In the genomic region with DNA sequence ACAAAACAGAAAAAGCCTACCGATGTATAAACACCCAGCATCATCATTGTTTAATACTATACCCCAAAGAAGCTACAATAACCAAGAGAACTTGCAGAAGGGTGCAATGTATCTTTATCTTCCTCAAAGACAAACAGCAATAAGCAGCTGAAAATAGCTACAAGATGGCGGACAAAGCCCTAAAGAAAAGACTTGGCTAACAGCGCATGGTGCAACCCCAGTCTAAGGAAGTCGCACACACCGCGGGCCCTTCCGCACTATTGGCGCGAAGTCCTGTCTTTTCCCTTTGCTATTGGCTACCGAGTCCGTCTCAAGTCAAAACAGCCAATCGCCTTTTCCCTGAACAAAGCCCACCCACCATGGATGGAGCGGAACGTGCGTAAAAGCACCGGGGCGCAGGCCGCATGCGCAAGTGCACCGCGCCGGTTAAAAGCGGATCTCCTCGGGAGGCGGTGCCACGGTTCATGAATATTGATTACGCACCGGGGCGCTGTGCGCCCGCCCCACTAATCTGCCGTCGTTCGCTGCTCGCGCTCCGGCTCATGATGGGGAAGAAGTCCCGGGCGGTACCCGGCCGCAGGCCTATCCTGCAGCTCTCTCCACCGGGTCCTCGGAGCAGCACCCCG, we compare ENCODE assay signal across 8 mouse cellular contexts. TPM values are rescaled to one million over a fixed set of nuclear protein-coding genes. Genes with fewer than 3 reads are reported as not detected.
DNase-seq lines count a peak whose midpoint lies in the region; ATAC-seq and TF ChIP-seq lines count a peak whose summit lies in the region.

A gene (plus strand): TSS at position 318 of the 626 bp plus-strand sequence.

- peak; percentile 81 for TF ChIP-seq POLR2A in bone marrow macrophage, adult 2 months (IDR thresholded peaks at IDR 0.05; ENCODE audit: borderline replicate concordance, low read depth, low read length)
- peak; percentile 73 for TF ChIP-seq POLR2A in embryonic fibroblast, embryonic 13.5 days (IDR thresholded peaks at IDR 0.05; ENCODE audit: low read depth, low read length)

- under 1% methylated on average over 43 of the region's 44 CpGs for WGBS in kidney, embryonic 14.5 days
- WGBS in limb, embryonic 15.5 days = under 1% methylated on average over 43 of the region's 44 CpGs

- H3K36me3 ChIP-seq in kidney, embryonic 14.5 days (ENCODE audit: control insufficient read depth, insufficient read depth, low read length) = peaks cover 19% of the 10 kb centered on the region; the same call in 1 of the 2 replicates
- H3K36me3 ChIP-seq in limb, embryonic 15.5 days = 0 out of 2 replicates have a peak, but pooled peaks cover 10% of the 10 kb centered on the region

- H3K27me3 ChIP-seq in kidney, embryonic 14.5 days (ENCODE audit: control insufficient read depth, insufficient read depth, low read length) = no peaks in the 10 kb centered on the region
- H3K27me3 ChIP-seq in limb, embryonic 15.5 days = no peaks in the 10 kb centered on the region

- DNase-seq in A20 (ENCODE audit: low read depth, low spot score) = peak; percentile 99
- DNase-seq in heart, adult 9 months (ENCODE audit: low spot score in 2 of 2) = peak; percentile 99 to 100
- peak; percentile 97 to 98 for DNase-seq in monocyte, adult 2 months (ENCODE audit: low read depth in 1 of 2, low spot score in 2 of 2)
- DNase-seq in spleen, postnatal 36 days (ENCODE audit: low spot score in 2 of 2) = peak; percentile 99

- peaks cover 23% of the 10 kb centered on the region for H3K4me1 ChIP-seq in bone marrow macrophage, adult 2 months (ENCODE audit: control insufficient read depth, insufficient read depth, low read length)
- H3K4me1 ChIP-seq in embryonic fibroblast, embryonic 13.5 days (ENCODE audit: control insufficient read depth, insufficient read depth, low read length) = peaks cover 3% of the 10 kb centered on the region; the same call in 1 of the 2 replicates
- H3K4me1 ChIP-seq in kidney, embryonic 14.5 days (ENCODE audit: control insufficient read depth, insufficient read depth, low read length) = peaks cover 13% of the 10 kb centered on the region; the same call in 1 of the 2 replicates
- peaks cover 10% of the 10 kb centered on the region for H3K4me1 ChIP-seq in limb, embryonic 15.5 days

- peak within 1 kb of the TSS; percentile 91 for H3K27ac ChIP-seq in bone marrow macrophage, adult 2 months (ENCODE audit: insufficient read depth, low read depth, low read length)
- H3K27ac ChIP-seq in embryonic fibroblast, embryonic 13.5 days (ENCODE audit: insufficient read depth, low read length) = peak within 1 kb of the TSS; percentile 83
- H3K27ac ChIP-seq in kidney, embryonic 14.5 days (ENCODE audit: low read depth, low read length) = peak within 1 kb of the TSS; percentile 97
- H3K27ac ChIP-seq in limb, embryonic 15.5 days = peak within 1 kb of the TSS; percentile 97

- H3K4me3 ChIP-seq in bone marrow macrophage, adult 2 months (ENCODE audit: insufficient read depth, low read length) = peak within 1 kb of the TSS; percentile 97
- peak within 1 kb of the TSS; percentile 96 for H3K4me3 ChIP-seq in embryonic fibroblast, embryonic 13.5 days (ENCODE audit: insufficient read depth, low read length)
- peak within 1 kb of the TSS; percentile 96 for H3K4me3 ChIP-seq in kidney, embryonic 14.5 days (ENCODE audit: low read length)
- peak within 1 kb of the TSS; percentile 97 for H3K4me3 ChIP-seq in limb, embryonic 15.5 days

- H3K9ac ChIP-seq in kidney, embryonic 14.5 days (ENCODE audit: low read depth, low read length) = peak within 1 kb of the TSS; percentile 96
- H3K9ac ChIP-seq in limb, embryonic 15.5 days = peak within 1 kb of the TSS; percentile 99

- peak; percentile 99 for ATAC-seq in kidney, embryonic 14.5 days (ENCODE audit: low FRiP score, low TSS enrichment)
- peak; percentile 99 for ATAC-seq in limb, embryonic 15.5 days (ENCODE audit: insufficient number of reproducible peaks, low FRiP score, low TSS enrichment, low read depth)

- no peaks in the 10 kb centered on the region for H3K9me3 ChIP-seq in kidney, embryonic 14.5 days (ENCODE audit: control insufficient read depth, low read length)
- no peaks in the 10 kb centered on the region for H3K9me3 ChIP-seq in limb, embryonic 15.5 days

- no peak for TF ChIP-seq CTCF in bone marrow macrophage, adult 2 months (IDR thresholded peaks at IDR 0.05; ENCODE audit: low read depth, low read length)
- no peak for TF ChIP-seq CTCF in embryonic fibroblast, embryonic 13.5 days (IDR thresholded peaks at IDR 0.05; ENCODE audit: borderline replicate concordance, insufficient read depth, low read length)

- peak within 1 kb of the TSS; percentile 62 for H3K4me2 ChIP-seq in kidney, embryonic 14.5 days (replicated peaks; ENCODE audit: low read depth, low read length)
- H3K4me2 ChIP-seq in limb, embryonic 15.5 days = peak within 1 kb of the TSS; percentile 53

RNA-seq across cellular contexts. Expression of the gene that starts here (rescaled TPM):
- 112 and 132 TPM in 2 replicates for polyA plus RNA-seq in bone marrow macrophage, adult 2 months (2012; ENCODE audit: insufficient read depth, insufficient read length, missing spikeins)
- 61.9 and 83.1 TPM in 2 replicates for polyA plus RNA-seq in embryonic fibroblast, embryonic 13.5 days (2011; ENCODE audit: insufficient read length, low read depth, missing spikeins)
- polyA plus RNA-seq in kidney, embryonic 14.5 days (2014; fragmentation: Nextera tagmentation; extraction: Ambion mirVana) = 82.6 and 118 TPM in 2 replicates
- polyA plus RNA-seq in limb, embryonic 15.5 days (2015; fragmentation: Nextera tagmentation; extraction: Ambion mirVana) = 84.5 and 85.0 TPM in 2 replicates

Comparison
In these comparisons a context has a peak if more than half of its experiments do, and no peak if none do; other contexts are left out.
1. Peak in every context shown above with its lines: DNase-seq, ATAC-seq, H3K4me3 ChIP-seq and H3K27ac ChIP-seq.